Mouse (Mus musculus) granulocyte monocyte progenitor cell, adult 5-6 weeks (primary cell): ENCODE measurements at regions not wholly inside any gene's neighbourhood (a gene's known extent, or its start where the extent isn't known, plus 50 kb on each side); places are given as distances from the start of the nearest gene placed in this dataset.

ENCODE experiments used
- ATAC-seq: replicated peaks from 2 replicates; pipeline ENCODE4 v1.8.0; 2016; ENCODE audit warnings: mild to moderate bottlenecking, moderate TSS enrichment, inconsistent platforms; ENCODE audit not compliant: poor library complexity, severe bottlenecking

GRCm38 (mm10) chr9:89793018-89793417 lies 54.7 kb upstream of the Ankrd34c start:
- peak; percentile 83 for ATAC-seq

- no peak for ATAC-seq
These were observed 51.7 kb upstream of the Ankrd34c start for GRCm38 (mm10) chr9:89789926-89790325.

GRCm38 (mm10) chr9:89788651-89789050 lies 50.4 kb upstream of the Ankrd34c start:
- no peak for ATAC-seq
